ENCODE assay signal across 29 mouse cellular contexts in genomic region chr2:30527495-30527894, GRCm38 (mm10). TPM values are rescaled to one million over a fixed set of nuclear protein-coding genes. Genes with fewer than 3 reads are reported as not detected.
DNase-seq lines count a peak whose midpoint lies in the region; ATAC-seq lines count a peak whose summit lies in the region.
"Had no signal": no experiment of that assay in that cellular context is flagged by ENCODE, and none has a peak within 500 bp of the region (broad histone marks: within the 10 kb centered on the region; RNA-seq: fewer than 3 reads in every experiment).

No protein-coding gene starts in this region.

- H3K27ac ChIP-seq in forebrain, embryonic 12.5 days, result no peak overlapping the region
- H3K27ac ChIP-seq: embryonic facial prominence, embryonic 13.5 days; hindbrain, embryonic 12.5 days; hindbrain, postnatal 0 days; liver, embryonic 15.5 days; lung, embryonic 15.5 days; neural tube, embryonic 13.5 days had no signal

- DNase-seq in 3134 (ENCODE audit: extremely low read depth, insufficient read length, low spot score), result peak; percentile 43
- DNase-seq in 416B (ENCODE audit: low read depth), result peak; percentile 40
- peak; percentile 62 for DNase-seq in T-cell, adult 2 months (ENCODE audit: low spot score)
- DNase-seq in thymus, postnatal 14 days, result peak; percentile 30
- no peak for DNase-seq in left cerebral cortex, adult 9 months (ENCODE audit: low spot score in 2 of 2)
- DNase-seq: adrenal gland, postnatal 14 days; cerebellum, adult 11-12 months; cerebellum, adult 9-11 months; gastrocnemius, postnatal 25 days; heart, adult 11 months; heart, postnatal 36 days; kidney, adult 8-10 months; kidney, postnatal 10 days; layer of hippocampus, adult 9-11 months; liver had no signal

- peaks cover 6% of the 10 kb centered on the region; the same call in 1 of the 2 replicates for H3K4me1 ChIP-seq in forebrain, embryonic 12.5 days
- H3K4me1 ChIP-seq: liver, embryonic 15.5 days; lung, embryonic 15.5 days had no signal

- H3K4me3 ChIP-seq in forebrain, embryonic 12.5 days (replicated peaks), result no peak overlapping the region
- H3K4me3 ChIP-seq: embryonic facial prominence, embryonic 13.5 days; erythroblast, embryonic 14.5 days; hindbrain, embryonic 12.5 days; liver, embryonic 15.5 days; lung, embryonic 15.5 days; neural tube, embryonic 13.5 days had no signal

- WGBS in forebrain, embryonic 12.5 days, result 42% methylated on average over 4 of the region's 4 CpGs

- no peak for ATAC-seq in forebrain, embryonic 12.5 days (ENCODE audit: low FRiP score)
- ATAC-seq in megakaryocyte, adult 5-6 weeks (ENCODE audit: poor library complexity, severe bottlenecking), result no peak
- ATAC-seq: hindbrain, postnatal 0 days; intestine, embryonic 16.5 days; midbrain, embryonic 16.5 days; Patski had no signal

- H3K27me3 ChIP-seq in forebrain, embryonic 12.5 days, result no peaks in the 10 kb centered on the region
- H3K27me3 ChIP-seq: embryonic facial prominence, embryonic 13.5 days; hindbrain, embryonic 12.5 days; liver, embryonic 15.5 days; lung, embryonic 15.5 days; neural tube, embryonic 13.5 days; Patski had no signal

- no peaks in the 10 kb centered on the region for H3K36me3 ChIP-seq in forebrain, embryonic 12.5 days (replicated peaks)
- H3K36me3 ChIP-seq: embryonic facial prominence, embryonic 13.5 days; hindbrain, embryonic 12.5 days; liver, embryonic 15.5 days; lung, embryonic 15.5 days; neural tube, embryonic 13.5 days had no signal

- no peak overlapping the region for H3K9ac ChIP-seq in forebrain, embryonic 12.5 days
- H3K9ac ChIP-seq: embryonic facial prominence, embryonic 13.5 days; hindbrain, embryonic 12.5 days; liver, embryonic 15.5 days; lung, embryonic 15.5 days; neural tube, embryonic 13.5 days had no signal

- H3K4me2 ChIP-seq in forebrain, embryonic 12.5 days, result no peak overlapping the region
- H3K4me2 ChIP-seq: embryonic facial prominence, embryonic 13.5 days; heart, embryonic 11.5 days; hindbrain, embryonic 12.5 days; liver, embryonic 15.5 days; lung, embryonic 15.5 days; midbrain, embryonic 11.5 days; neural tube, embryonic 13.5 days had no signal

- H3K9me3 ChIP-seq in forebrain, embryonic 12.5 days, result no peaks in the 10 kb centered on the region
- H3K9me3 ChIP-seq: embryonic facial prominence, embryonic 13.5 days; hindbrain, embryonic 12.5 days; liver, embryonic 15.5 days; lung, embryonic 15.5 days; neural tube, embryonic 13.5 days had no signal

RNA-seq across cellular contexts. Expression of gene Ier5l, which starts 53.5 kb away (rescaled TPM):
- 2.3 and 2.7 TPM in 2 replicates for polyA plus RNA-seq in forebrain, embryonic 12.5 days (2016; fragmentation: Nextera tagmentation; extraction: Ambion mirVana)
- total RNA-seq in megakaryocyte, adult 5-6 weeks (2015), result 0.18 and 0.40 TPM in 2 replicates
- total RNA-seq in megakaryocyte, adult 5-6 weeks (2017), result 0.99 and 1.1 TPM in 2 replicates

Comparison
In these comparisons a context has a peak if more than half of its experiments do, and no peak if none do; other contexts are left out.
1. DNase-seq: peak in 3134 (single experiment), 416B (single experiment), T-cell, adult 2 months (single experiment) and thymus, postnatal 14 days (single experiment); none in left cerebral cortex, adult 9 months (0 of 2).